Mouse (Mus musculus) liver, adult 2 months (tissue): ENCODE measurements at regions not wholly inside any gene's neighbourhood (a gene's known extent, or its start where the extent isn't known, plus 50 kb on each side); places are given as distances from the start of the nearest gene placed in this dataset.

Source experiments
- CTCF ChIP-seq: fragments of 200-500 bp; IDR thresholded peaks from 2 replicates; pipeline ENCODE4 v1.5.1; 2011; ENCODE audit warnings: low read depth, low read length, control low read depth
- POLR2A ChIP-seq: fragments of 200-500 bp; IDR thresholded peaks from 2 replicates; pipeline ENCODE4 v1.6.1; 2011; ENCODE audit warnings: low read length, control low read depth; ENCODE audit not compliant: insufficient read depth; ENCODE audit errors: extremely low read depth

GRCm38 (mm10) chr11:117038282-117039106, 76.5 kb upstream of the Sec14l1 start:
- no peak for TF ChIP-seq POLR2A
- no peak for TF ChIP-seq CTCF
